Mouse (Mus musculus) activated CD4-positive, CD25-positive, alpha-beta regulatory T cell, adult 4 months (primary cell): ENCODE results near the gene Ercc6. TPM values are rescaled to one million over a fixed set of nuclear protein-coding genes. Genes with fewer than 3 reads are reported as not detected.

Experiments
- ATAC-seq: one replicate; pipeline ENCODE4 v1.8.0; 2017
- polyA plus RNA-seq, 2 experiments: library from polyadenylated mRNA; unstranded; fragments of 100-300 nt; shearing (Covaris generic); gene quantifications; one replicate each; pipeline ENCODE4 v1.2.1; 2017

The Ercc6 gene
- polyA plus RNA-seq, 2 experiments from 2014 or later = 6.7 to 7.3 TPM

DNA sequence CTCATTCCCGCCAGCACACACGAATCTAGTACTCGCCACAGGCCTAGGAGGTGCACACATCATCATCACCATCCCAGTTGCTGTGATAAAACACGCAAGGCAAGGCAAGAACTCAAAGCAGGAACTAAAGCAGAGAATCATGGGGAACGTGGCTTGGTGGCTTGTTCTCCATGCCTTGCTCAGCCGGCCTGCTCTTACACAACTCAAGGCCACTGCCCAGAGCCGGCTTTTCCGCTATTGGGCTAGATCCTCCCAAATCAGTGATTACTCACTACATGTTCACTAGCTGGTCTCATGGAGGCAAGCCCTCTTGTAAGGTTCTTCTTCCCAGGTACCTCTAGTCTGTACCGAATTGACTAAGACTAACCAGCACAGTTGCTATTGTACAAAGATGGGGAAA lies 70.4 kb downstream of the Ercc6 start:
- no peak for ATAC-seq

DNA sequence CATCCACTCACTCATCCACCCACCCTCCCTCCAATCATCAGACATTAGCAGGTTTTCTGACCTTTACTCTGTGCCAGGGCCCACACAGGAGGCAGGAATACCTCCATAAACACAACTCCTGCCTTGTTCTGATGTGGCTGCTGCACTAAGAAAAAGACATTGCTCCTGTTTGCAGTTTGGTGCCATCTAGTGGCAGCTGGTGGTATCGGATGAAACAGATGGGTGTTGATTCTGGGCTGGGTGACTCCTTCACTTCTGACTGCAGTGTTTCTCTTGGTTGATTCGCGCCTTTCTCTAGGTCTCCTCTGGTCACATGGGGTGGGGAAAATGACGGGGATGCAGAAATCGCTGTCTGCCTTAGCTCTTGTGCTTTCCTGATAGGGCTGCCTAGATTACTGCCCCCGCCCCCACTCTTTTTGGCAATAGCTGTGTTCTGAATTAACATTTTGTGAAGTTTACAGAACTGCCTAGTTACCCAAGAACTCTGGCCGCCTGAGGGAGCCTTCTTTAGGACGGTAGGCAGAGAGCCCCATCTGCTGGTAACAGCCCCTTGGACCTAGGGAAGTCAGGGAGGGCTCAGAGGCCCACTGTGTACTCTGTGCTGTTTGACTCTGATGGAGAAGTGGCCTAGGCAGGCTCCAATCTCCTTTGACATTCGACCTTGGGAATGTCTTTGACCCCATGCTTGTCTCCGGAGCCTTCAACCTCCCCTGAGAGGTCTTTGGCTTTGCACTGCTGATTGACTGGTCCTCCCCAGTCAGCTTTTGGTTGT lies 73.9 kb downstream of the Ercc6 start:
- ATAC-seq = no peak

DNA sequence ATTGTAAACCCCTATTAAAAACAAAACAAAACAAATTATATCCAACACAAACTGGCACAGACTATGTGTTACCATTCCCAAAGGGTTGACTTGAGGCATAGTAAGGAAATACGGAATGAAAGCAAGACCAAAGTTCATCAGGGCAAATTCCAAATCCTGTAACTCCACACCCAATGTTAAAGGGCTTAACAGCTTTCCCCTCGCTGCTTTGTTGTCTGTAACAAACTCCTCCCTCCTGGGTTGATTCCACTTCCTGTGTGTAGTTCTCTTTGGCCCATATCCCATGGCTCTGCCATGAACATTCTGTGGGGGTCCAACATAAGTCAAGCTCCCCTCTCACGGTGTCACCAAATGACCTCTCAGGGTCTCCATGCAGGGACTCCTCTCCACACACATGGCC lies 77.1 kb downstream of the Ercc6 start:
- no peak for ATAC-seq

DNA sequence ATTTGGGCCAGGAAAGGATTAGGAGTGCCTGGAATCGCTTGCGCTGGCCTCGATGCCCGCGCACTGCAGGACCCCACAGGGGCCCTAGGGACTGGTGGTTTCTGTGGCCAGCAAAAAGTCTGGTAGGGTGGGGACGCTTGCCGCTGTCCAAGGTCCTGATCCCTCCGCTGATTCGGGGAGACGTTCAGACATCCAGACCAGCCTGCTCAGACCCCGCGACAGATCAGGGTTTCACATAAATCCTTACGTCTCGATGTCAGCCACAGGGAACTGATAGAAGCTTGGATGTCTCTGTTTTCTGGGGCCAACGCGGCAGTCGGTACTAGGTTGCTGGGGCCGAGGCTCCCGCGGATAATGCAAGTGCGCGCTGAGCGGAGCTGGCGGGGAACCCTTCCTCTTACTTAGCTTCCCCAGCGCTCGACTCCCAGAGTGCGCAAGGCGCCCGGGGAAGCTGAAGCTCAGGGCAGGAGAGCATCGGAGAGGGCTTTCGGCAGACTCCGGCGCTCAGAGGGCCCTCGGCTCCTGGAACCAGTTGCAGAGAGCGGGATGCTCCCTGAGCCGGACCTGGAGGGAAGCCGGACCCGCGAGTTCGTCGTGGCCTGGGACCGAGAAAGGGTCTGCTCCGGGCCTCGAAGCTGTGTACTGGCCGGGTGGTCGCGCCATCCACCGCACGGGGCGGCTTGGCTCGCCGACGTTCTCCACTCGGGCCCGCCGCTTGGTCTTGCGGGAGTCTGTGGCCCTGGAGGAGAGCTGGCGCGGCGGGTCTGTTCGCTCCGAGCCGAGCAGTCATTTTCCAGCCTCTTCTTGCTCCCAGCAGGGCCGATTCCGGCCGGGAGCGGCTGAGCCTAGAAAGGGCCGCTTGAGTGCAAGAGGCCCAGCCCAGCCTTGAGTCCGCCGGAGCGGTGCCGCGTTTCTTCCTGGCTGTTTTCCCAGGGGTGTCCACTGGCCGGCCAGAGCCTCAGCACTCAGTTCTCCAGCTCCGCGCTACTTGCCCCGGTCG lies 84.2 kb downstream of the Ercc6 start:
- no peak for ATAC-seq

DNA sequence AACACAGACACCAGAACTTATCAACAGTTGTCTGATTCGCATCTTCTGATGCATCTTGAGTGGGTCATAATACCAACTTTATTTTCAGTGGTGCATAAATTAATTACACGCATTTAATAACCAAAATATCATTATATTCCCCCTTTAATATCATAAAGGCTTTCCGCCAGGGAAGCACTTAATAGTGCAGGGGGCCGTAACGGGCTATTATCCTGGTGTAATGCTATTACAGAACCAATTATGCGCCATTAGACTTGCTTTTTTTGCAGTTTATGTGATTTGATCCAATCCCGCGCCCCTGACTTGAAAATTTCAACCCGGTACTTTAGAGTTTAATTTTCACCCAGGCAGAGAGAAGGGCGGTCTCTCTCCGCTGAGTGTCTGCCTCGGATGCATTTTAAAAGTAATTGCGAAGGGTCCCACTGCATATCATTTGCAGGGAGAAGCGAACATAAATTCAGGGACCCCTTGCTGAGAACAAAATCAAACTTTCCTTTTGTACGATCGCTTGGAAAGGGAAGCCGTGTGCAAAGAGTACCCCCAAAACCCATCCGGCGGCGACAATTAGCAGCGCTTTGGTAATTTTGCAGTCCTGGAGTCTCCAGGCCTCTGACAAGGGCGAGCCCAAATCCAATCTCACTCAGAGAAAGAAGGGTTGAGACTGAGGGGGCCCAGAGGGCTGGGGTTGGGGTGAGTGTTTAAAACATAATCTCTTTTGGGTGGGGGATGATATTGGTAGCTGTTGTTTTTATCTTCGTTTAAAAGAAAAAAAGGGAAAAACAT lies 85.3 kb downstream of the Ercc6 start:
- no peak for ATAC-seq

DNA sequence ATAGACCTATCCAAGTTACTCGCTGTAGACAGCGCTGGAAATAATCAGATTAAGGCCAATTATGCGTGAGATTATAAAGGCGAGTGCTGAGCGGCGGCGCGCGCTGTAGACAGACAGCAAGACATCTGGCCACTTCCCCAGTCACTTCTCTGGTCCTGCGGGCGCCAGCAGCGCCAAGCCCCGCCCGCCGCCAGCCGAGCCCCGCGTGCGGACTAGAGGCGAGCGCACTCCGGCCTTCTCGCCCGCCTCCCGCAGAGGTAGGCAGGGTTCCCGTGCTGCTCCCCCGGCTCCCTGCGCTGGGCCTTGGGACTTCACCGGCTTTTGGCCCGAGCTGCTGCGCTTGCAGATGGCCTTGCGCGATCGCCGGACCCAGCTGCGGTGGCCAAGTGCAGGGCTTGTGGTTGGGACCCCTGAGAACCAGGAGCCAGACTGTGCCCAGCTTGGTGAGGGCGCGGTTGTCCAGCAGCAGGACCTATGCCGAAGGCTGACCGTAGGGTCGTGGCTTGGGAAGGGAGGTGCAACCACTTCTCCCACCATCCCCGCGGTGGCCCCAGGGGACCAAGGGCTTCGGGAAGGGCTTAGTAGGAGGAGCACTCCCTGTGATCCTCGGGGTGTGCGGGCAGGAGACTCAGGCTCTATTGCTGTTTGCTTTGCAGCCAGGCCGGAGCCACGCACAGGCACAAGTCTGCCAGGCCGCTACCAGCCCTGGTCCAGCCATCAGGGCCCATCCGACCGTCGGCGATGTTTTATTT lies 86.1 kb downstream of the Ercc6 start, which contains the start of gene Prrxl1:
TSS of gene Prrxl1 (plus strand) at position 118 of the 752 bp plus-strand sequence.
- ATAC-seq = no peak

DNA sequence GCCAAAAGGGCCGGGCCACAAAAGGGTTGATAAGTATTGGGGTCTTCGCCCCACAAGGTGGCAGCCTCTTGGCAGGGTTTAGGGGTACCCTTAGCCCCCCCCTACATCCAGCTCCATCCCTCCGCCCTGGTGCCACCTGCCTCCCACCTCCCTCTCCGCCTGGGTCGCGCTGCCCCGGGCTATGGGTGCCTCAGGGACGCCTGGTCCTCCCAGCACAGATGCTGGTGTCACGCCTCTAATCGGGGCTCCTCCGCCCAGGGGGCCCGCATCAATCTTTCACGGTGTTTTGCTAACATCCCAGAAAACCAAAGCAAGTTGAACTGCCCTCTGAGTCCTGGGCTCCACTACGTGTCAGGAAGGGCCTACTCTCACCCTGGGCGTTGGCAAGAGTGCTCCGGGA lies 86.8 kb downstream of the Ercc6 start:
- ATAC-seq = no peak

DNA sequence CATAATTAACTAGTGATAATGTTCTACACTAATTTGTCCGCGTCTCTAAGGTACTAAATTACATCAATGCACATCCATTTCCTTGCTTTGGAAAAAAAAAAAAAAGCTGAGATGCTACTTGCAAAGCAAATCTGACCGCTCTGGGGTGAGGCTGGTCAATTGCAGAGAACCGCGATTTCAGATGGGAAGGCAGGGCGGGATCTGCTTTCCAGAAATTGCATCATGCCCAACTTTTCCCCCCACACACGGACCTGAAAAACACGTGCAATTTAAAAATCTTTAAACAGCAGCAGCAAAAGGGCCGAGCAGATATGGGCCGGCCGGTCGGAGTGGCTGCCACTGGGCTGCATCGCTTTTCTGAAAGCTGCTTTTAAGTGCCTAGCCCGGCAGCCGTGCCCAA lies 92.2 kb downstream of the Ercc6 start:
- no peak for ATAC-seq

DNA sequence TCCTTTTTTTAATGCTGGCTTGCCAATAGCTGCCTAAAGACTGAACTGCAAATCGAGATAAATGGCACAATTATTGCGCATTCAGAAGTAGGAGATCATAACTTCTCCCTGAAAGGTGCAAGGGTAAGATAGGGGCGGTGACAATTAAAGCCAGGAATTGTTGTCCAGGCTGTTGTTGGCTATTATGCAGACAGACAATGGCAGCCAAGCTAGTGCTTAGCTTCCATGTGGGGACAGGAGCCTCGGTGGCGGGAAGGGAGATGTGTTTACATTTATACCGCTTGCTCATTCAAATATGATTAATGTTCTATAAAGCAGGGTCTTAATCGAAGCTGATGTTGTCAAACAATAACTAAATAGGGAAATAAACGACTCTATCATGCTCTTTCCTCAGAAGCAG lies 93.0 kb downstream of the Ercc6 start:
- no peak for ATAC-seq

DNA sequence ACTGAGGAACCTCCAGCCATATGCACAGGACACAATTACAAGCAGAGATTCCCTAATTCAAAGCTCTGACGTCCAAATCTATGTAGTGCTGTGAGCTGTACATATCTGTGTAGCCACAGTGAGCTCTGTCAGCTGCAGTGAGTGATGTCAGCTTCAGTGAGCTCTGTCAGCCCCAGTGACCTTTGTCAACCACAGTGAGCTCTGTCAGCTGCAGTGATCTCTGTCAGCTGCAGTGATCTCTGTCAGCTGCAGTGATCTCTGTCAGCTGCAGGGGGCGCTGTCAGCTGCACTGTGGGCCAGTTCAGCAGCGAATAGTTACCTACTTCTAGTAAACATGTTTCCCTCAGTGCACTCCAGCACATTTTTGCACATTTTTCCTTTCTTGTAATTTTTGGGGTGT lies 96.1 kb downstream of the Ercc6 start:
- no peak for ATAC-seq

DNA sequence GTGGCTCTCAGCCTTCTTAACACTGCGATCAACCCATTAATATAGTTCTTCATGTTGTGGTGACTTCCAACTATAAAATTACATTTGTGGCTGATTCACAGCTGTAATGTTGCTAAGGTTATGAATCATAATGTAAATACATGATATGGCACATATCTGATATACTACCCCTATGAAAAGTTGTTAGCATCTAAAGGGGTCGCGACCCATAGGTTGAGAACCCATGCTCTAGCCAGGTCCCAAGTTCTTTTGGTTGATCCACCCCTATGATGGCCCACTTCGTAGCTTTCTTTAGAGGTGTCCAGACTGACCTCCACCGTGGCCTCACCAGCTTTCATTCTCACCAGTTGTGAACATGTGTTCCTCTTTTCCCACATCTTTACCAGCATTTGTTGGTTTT lies 103.9 kb downstream of the Ercc6 start:
- ATAC-seq = no peak

DNA sequence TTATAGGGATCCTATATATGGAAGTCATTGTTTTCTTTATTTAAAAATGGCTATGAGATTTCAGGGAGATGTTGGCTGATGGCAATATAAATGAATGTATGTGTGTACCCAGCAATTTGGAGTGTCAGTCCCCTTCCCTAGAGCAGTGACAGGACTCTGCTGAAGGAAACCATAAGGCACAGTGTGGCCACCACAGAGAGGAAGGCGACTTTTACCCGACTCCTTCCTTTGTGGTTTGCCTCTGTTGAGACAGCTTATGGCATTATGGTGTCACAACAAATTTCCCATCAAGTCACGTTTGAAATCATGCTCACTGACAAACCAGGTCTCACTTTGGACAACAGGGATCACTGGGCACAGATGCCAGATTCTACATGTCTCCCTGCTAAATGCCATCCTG lies 110.9 kb downstream of the Ercc6 start:
- ATAC-seq = no peak

DNA sequence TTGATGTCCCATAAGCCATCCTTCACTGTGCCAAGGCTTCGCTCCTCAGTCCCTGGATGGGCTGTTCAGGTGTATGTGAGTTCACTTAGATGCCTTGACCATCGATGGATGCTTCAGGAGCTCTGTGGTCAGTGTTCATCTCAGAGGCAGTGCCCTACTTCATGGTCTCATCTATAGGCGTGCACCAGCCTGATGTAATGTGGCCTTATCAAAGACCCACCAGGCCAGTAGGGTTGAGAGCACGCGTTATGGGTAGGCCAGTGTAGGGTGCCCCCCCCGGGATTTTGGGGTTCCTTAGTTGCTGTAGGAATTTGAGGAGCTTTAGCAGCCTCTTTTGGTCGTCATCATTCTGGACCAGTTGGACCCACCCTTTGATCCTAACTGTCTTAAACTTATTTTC lies 111.5 kb downstream of the Ercc6 start:
- no peak for ATAC-seq

DNA sequence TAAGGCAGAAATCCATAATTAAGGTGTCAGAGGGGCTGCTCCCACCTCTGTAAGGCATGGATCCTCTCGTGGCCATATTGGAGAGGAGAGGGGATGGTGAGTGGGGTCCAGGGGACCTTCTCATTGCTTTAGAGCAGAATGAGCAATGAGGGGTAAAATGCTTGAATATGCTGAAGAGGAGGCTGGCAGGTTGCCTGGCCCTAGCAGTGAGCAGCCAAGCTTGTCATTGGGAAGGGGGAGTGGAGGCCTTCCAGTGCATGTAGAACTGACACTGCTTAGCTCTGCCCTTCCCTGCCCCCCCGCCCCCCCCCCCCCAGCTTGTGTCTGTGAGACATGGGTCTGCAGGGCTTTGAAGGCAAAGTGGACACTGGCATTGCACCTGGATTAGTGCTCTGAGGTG lies 114.0 kb downstream of the Ercc6 start:
- no peak for ATAC-seq

DNA sequence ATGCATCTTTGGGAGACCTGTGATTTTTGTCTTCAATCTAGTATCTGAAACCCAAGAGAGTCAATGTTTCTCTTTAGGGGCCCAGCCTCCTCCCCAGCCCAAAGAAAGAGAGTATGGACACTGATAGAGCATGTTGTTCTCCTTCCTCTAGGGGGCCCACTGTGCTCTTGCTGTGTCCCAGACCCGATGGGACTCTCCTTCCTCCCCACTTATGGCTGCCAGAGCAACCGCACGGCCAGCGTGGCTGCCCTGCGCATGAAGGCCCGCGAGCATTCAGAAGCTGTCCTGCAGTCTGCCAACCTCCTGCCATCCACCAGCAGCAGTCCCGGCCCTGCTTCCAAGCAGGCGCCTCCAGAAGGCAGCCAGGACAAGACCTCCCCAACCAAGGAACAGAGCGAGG lies 115.3 kb downstream of the Ercc6 start:
- no peak for ATAC-seq

Other genes with a start within 250 kb of the Ercc6 start
- gene Ogdhl, start 191.5 kb upstream of the Ercc6 start, polyA plus RNA-seq = under 1 TPM in 1 of 2 experiments, not detected in 1; 0.09 TPM
- gene 1700024G13Rik, start 125.1 kb upstream of the Ercc6 start, polyA plus RNA-seq = not detected
- not detected for gene Slc18a3, start 48.7 kb upstream of the Ercc6 start, polyA plus RNA-seq
- not detected for gene Chat, start 47.5 kb upstream of the Ercc6 start, polyA plus RNA-seq
- gene Prrxl1, start 85.9 kb downstream of the Ercc6 start, polyA plus RNA-seq = not detected
- gene 3425401B19Rik, start 171.8 kb downstream of the Ercc6 start, polyA plus RNA-seq = not detected